Mouse (Mus musculus) 3T3-L1 (cell line): ENCODE data around the gene Fam210b.
A peak's percentile ranks its signal among the peaks of the same experiment; 100 is the strongest.

Source experiments
- DNase-seq: peaks from one replicate; pipeline ENCODE4 v3.0.0-alpha.2; 2015; ENCODE audit warnings: low read depth, low spot score

The Fam210b gene

GRCm38 (mm10) chr2:172349776-172350175 lies 4.4 kb downstream of the Fam210b start:
- DNase-seq = no peak

- no peak for DNase-seq
These were observed 5.4 kb downstream of the Fam210b start for GRCm38 (mm10) chr2:172350773-172351172.

GRCm38 (mm10) chr2:172353218-172353617 lies 7.9 kb downstream of the Fam210b start:
- DNase-seq = no peak

- DNase-seq = no peak
These were observed 9.4 kb downstream of the Fam210b start for GRCm38 (mm10) chr2:172354761-172355160.

GRCm38 (mm10) chr2:172355833-172356232 lies 10.5 kb downstream of the Fam210b start:
- no peak for DNase-seq

- no peak for DNase-seq
These were observed 17.8 kb downstream of the Fam210b start for GRCm38 (mm10) chr2:172363176-172363575.

- peak; percentile 98 for DNase-seq
These were observed 25.3 kb downstream of the Fam210b start, which contains the start of the genes Aurka and Cstf1 for GRCm38 (mm10) chr2:172370411-172371223. Aurka (minus strand) TSS chr2:172370535. Cstf1 (plus strand) TSS chr2:172370681.

GRCm38 (mm10) chr2:172371258-172371657 lies 25.9 kb downstream of the Fam210b start:
- DNase-seq = peak; percentile 26

GRCm38 (mm10) chr2:172376551-172376950 lies 31.2 kb downstream of the Fam210b start:
- DNase-seq = no peak

GRCm38 (mm10) chr2:172376999-172377515 lies 31.7 kb downstream of the Fam210b start:
- no peak for DNase-seq

- peak; percentile 57 for DNase-seq
These were observed 33.0 kb downstream of the Fam210b start for GRCm38 (mm10) chr2:172378332-172378731.

GRCm38 (mm10) chr2:172380513-172380912 lies 35.1 kb downstream of the Fam210b start:
- DNase-seq = no peak

GRCm38 (mm10) chr2:172381341-172381740 lies 36.0 kb downstream of the Fam210b start:
- no peak for DNase-seq

- no peak for DNase-seq
These were observed 36.5 kb downstream of the Fam210b start for GRCm38 (mm10) chr2:172381898-172382297.

GRCm38 (mm10) chr2:172384715-172385114 lies 39.4 kb downstream of the Fam210b start:
- no peak for DNase-seq

- DNase-seq = no peak
These were observed 45.0 kb downstream of the Fam210b start for GRCm38 (mm10) chr2:172390341-172390740.

- no peak for DNase-seq
These were observed 46.7 kb downstream of the Fam210b start for GRCm38 (mm10) chr2:172392041-172392521.

- peak; percentile 48 for DNase-seq
These were observed 48.2 kb downstream of the Fam210b start, which contains the start of gene Cass4 for GRCm38 (mm10) chr2:172393391-172394051. Cass4 (plus strand) TSS chr2:172393794.

- DNase-seq = no peak
These were observed 48.7 kb downstream of the Fam210b start for GRCm38 (mm10) chr2:172394052-172394392.

GRCm38 (mm10) chr2:172394671-172395070 lies 49.3 kb downstream of the Fam210b start:
- DNase-seq = no peak

GRCm38 (mm10) chr2:172395961-172396360 lies 50.6 kb downstream of the Fam210b start:
- DNase-seq = no peak

GRCm38 (mm10) chr2:172399901-172400300 lies 54.5 kb downstream of the Fam210b start:
- DNase-seq = no peak
